Mouse (Mus musculus): ENCODE data around the gene Ap3b1. TPM values are rescaled to one million over a fixed set of nuclear protein-coding genes. Genes with fewer than 3 reads are reported as not detected.

Ap3b1 gene
- polyA plus RNA-seq, 1 experiment from 2014 or later: 39.4 TPM

DNA sequence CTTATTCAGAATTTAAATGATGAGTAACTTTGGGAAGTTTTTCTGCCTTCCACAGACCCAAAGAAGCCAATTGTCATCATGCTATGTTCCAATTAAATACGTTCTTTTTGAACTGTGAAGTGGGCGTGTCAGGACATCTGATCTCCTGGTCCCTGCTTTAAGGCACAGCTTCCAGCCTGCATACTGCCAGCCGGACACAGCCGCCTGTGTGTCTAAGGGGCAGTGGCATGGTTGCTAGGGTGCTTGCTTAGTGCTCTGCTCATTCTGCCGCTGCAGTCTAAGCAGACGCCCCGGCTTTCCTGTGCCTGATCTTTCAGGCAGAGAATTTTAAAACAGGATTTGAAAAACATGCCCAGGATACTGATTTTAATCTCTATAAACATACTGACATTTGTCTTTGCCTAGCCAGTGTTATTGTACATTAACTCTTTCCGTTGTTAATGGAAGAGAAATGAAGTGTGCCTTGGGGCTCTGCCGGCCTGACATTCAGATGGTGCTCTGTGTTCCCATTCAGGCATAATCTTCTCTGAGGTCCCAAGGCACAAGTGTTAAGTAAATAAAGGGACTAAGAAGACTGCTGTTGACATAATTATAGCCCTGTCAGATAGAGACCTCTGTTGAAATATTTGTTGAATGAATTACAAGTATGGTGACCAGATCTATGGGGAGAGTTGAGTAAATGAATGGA, 204.0 kb downstream of the Ap3b1 start:
- Histone ChIP-seq H3K36me3 (ENCODE audit: control insufficient read depth, insufficient read depth, low read length) (no peaks in the 10 kb centered on the region), H3K4me2 (ENCODE audit: low read depth, severe bottlenecking) (no peak overlapping the region), H3K4me1 (ENCODE audit: control insufficient read depth, insufficient read depth, low read length) (0 out of 2 replicates have a peak, but pooled peaks cover 9% of the 10 kb centered on the region), H3K27me3 (ENCODE audit: control insufficient read depth, insufficient read depth, low read length) (no peaks in the 10 kb centered on the region), H3K27ac (replicated peaks; ENCODE audit: low read depth, low read length) (no peak overlapping the region), H3K4me3 (ENCODE audit: low read depth, low read length) (no peak overlapping the region), H3K9me3 (ENCODE audit: control insufficient read depth, low read length) (no peaks in the 10 kb centered on the region), H3K9ac (ENCODE audit: low read length) (no peak overlapping the region)
- ATAC-seq (ENCODE audit: insufficient number of reproducible peaks, low FRiP score, low TSS enrichment, low read depth): no peak
- no peak for DNase-seq (ENCODE audit: low spot score)
- 42% methylated on average over 9 of the region's 9 CpGs for WGBS

DNA sequence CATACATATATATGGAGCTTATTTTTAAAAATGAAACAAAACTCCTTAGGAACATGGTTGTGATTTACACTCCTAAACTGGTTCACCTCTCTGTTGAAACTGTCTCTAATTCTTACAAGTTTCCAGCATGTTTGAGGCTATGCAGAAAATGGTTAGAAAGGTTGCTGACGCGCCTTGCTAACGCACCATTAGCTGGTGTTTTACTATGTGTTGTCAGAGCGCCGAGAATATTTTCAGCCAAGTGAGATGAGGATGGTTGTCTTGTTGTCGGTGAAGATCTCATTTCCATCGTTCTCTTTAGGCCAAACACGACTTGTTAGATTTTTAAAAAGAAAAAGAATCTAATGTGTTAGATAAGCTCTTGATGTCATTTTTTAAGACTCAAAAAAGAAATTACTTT, 205.1 kb downstream of the Ap3b1 start:
- WGBS: 73% methylated on average over 8 of the region's 8 CpGs

DNA sequence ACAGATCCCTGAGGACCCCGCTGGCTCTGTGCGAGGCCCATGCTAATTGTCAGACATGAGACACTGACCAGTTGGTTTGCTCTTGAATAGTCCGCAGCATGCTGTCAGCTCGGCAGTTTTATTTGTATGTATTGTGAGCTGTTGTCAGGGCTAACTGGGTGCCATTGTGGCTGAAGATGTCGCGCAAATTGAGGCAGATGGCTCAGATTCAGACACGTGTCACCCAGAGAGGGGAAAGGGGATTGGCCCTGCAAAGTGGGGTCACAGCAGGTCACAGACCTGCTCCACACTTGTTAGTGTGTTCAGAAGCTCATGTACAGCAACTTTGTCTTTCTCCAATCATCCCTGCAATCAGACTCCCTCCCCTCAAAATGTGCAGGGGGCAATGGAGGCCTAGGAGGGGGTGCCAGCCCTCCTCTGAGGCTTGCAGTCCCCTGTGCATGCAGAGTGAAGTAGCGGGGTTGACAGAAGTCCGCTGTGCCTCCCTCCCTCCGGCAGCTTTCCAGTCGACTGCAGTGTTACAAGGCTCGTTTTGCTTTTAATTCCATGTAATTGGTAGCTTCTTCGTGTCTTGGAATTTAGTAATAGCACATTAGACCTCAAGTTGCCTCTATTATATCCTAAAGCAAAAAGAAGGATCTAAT, 205.7 kb downstream of the Ap3b1 start:
- DNase-seq (ENCODE audit: low spot score): no peak
- Histone ChIP-seq H3K27me3 (ENCODE audit: control insufficient read depth, insufficient read depth, low read length) (no peaks in the 10 kb centered on the region), H3K4me2 (ENCODE audit: low read depth, severe bottlenecking) (no peak overlapping the region), H3K4me3 (ENCODE audit: low read depth, low read length) (no peak overlapping the region), H3K9me3 (ENCODE audit: control insufficient read depth, low read length) (no peaks in the 10 kb centered on the region), H3K36me3 (ENCODE audit: control insufficient read depth, insufficient read depth, low read length) (no peaks in the 10 kb centered on the region), H3K4me1 (ENCODE audit: control insufficient read depth, insufficient read depth, low read length) (0 out of 2 replicates have a peak, but pooled peaks cover 9% of the 10 kb centered on the region), H3K27ac (replicated peaks; ENCODE audit: low read depth, low read length) (no peak overlapping the region), H3K9ac (ENCODE audit: low read length) (no peak overlapping the region)
- WGBS: 50% methylated on average over 13 of the region's 13 CpGs
- no peak for ATAC-seq (ENCODE audit: insufficient number of reproducible peaks, low FRiP score, low TSS enrichment, low read depth)

More for the DNA sequence above, 205.1 kb downstream of the Ap3b1 start:
- DNase-seq (ENCODE audit: low spot score): no peak
- Histone ChIP-seq H3K27ac (replicated peaks; ENCODE audit: low read depth, low read length) (no peak overlapping the region), H3K9me3 (ENCODE audit: control insufficient read depth, low read length) (no peaks in the 10 kb centered on the region), H3K9ac (ENCODE audit: low read length) (no peak overlapping the region), H3K4me2 (ENCODE audit: low read depth, severe bottlenecking) (no peak overlapping the region), H3K36me3 (ENCODE audit: control insufficient read depth, insufficient read depth, low read length) (no peaks in the 10 kb centered on the region), H3K4me3 (ENCODE audit: low read depth, low read length) (no peak overlapping the region), H3K27me3 (ENCODE audit: control insufficient read depth, insufficient read depth, low read length) (no peaks in the 10 kb centered on the region), H3K4me1 (ENCODE audit: control insufficient read depth, insufficient read depth, low read length) (0 out of 2 replicates have a peak, but pooled peaks cover 9% of the 10 kb centered on the region)
- no peak for ATAC-seq (ENCODE audit: insufficient number of reproducible peaks, low FRiP score, low TSS enrichment, low read depth)

DNA sequence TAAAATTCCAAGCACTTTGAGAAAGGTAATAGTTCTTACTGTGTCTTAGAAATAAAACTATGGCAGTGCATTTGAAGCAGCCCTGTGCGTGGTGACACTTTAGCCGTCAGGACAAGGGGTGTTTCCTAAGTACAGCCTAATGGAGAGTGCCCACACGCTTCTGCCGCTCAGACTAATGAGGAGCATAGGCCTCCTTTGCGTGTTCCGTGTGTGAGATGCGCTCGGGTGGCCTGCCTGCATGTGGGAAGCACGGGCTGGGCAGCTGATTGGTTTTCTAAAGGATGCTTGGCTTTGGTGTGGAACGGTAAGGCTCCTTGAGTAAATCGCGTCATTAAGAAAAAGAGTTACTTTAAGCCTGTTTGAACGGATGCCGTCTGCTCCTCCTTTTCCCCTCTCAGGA, 206.4 kb downstream of the Ap3b1 start:
- Histone ChIP-seq H3K27me3 (ENCODE audit: control insufficient read depth, insufficient read depth, low read length) (no peaks in the 10 kb centered on the region), H3K36me3 (ENCODE audit: control insufficient read depth, insufficient read depth, low read length) (no peaks in the 10 kb centered on the region), H3K4me2 (ENCODE audit: low read depth, severe bottlenecking) (no peak overlapping the region), H3K9me3 (ENCODE audit: control insufficient read depth, low read length) (no peaks in the 10 kb centered on the region), H3K4me3 (ENCODE audit: low read depth, low read length) (no peak overlapping the region), H3K4me1 (ENCODE audit: control insufficient read depth, insufficient read depth, low read length) (0 out of 2 replicates have a peak, but pooled peaks cover 9% of the 10 kb centered on the region), H3K27ac (replicated peaks; ENCODE audit: low read depth, low read length) (no peak overlapping the region), H3K9ac (ENCODE audit: low read length) (no peak overlapping the region)
- 88% methylated on average over 14 of the region's 14 CpGs for WGBS
- ATAC-seq (ENCODE audit: insufficient number of reproducible peaks, low FRiP score, low TSS enrichment, low read depth) (no peak), DNase-seq (ENCODE audit: low spot score) (no peak)

DNA sequence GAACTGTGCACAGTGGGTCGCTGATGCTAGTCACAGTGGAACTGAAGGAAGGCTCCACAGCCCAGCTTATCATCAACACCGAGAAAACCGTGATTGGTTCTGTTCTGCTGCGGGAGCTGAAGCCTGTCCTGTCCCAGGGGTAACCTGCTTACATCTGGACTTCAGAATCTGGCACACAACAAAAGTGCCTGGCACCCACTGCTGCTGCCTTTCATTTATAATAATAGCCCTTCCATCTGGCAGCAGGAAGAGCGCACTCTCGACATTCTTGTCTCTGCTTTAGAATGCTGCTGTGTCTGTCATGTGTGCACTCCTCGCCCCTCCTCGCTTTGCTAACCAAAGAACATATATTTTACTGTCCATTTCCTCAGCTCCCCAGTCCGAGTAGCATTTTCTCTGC, 206.9 kb downstream of the Ap3b1 start:
- Histone ChIP-seq H3K4me1 (ENCODE audit: control insufficient read depth, insufficient read depth, low read length) (0 out of 2 replicates have a peak, but pooled peaks cover 9% of the 10 kb centered on the region), H3K36me3 (ENCODE audit: control insufficient read depth, insufficient read depth, low read length) (no peaks in the 10 kb centered on the region), H3K27ac (replicated peaks; ENCODE audit: low read depth, low read length) (no peak overlapping the region), H3K27me3 (ENCODE audit: control insufficient read depth, insufficient read depth, low read length) (no peaks in the 10 kb centered on the region), H3K4me2 (ENCODE audit: low read depth, severe bottlenecking) (no peak overlapping the region), H3K4me3 (ENCODE audit: low read depth, low read length) (no peak overlapping the region), H3K9me3 (ENCODE audit: control insufficient read depth, low read length) (no peaks in the 10 kb centered on the region), H3K9ac (ENCODE audit: low read length) (no peak overlapping the region)
- DNase-seq (ENCODE audit: low spot score) (no peak), ATAC-seq (ENCODE audit: insufficient number of reproducible peaks, low FRiP score, low TSS enrichment, low read depth) (no peak)
- WGBS: 81% methylated on average over 9 of the region's 9 CpGs

DNA sequence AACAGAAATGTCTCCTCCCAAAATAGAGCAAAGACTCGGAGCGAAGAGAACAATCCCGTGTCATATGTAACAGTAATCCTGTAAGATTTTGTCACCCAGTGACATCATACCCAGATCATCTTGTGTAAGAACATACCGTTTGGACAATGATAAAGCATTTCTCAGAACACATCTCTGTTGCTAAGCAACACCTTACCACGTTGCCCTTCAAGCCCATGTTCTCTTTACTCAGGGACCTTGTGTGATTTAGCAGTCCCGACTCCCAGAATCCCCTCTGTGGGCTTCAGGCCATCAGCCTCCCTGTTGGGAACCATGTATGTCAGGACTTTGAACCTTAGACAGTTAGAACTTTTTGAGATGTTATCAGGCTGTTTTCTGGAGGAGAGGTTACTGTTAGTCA, 209.0 kb downstream of the Ap3b1 start:
- 0 out of 2 replicates have a peak, but pooled peaks cover 8% of the 10 kb centered on the region for H3K4me1 ChIP-seq (ENCODE audit: control insufficient read depth, insufficient read depth, low read length)
- no peak for DNase-seq (ENCODE audit: low spot score)
- no peak overlapping the region for H3K4me3 ChIP-seq (ENCODE audit: low read depth, low read length)
- WGBS: 90% methylated on average over 6 of the region's 6 CpGs
- no peak overlapping the region for H3K9ac ChIP-seq (ENCODE audit: low read length)
- H3K4me2 ChIP-seq (ENCODE audit: low read depth, severe bottlenecking): no peak overlapping the region
- H3K9me3 ChIP-seq (ENCODE audit: control insufficient read depth, low read length): no peaks in the 10 kb centered on the region
- no peak overlapping the region for H3K27ac ChIP-seq (replicated peaks; ENCODE audit: low read depth, low read length)
- ATAC-seq (ENCODE audit: insufficient number of reproducible peaks, low FRiP score, low TSS enrichment, low read depth): no peak
- H3K36me3 ChIP-seq (ENCODE audit: control insufficient read depth, insufficient read depth, low read length): no peaks in the 10 kb centered on the region
- no peaks in the 10 kb centered on the region for H3K27me3 ChIP-seq (ENCODE audit: control insufficient read depth, insufficient read depth, low read length)

DNA sequence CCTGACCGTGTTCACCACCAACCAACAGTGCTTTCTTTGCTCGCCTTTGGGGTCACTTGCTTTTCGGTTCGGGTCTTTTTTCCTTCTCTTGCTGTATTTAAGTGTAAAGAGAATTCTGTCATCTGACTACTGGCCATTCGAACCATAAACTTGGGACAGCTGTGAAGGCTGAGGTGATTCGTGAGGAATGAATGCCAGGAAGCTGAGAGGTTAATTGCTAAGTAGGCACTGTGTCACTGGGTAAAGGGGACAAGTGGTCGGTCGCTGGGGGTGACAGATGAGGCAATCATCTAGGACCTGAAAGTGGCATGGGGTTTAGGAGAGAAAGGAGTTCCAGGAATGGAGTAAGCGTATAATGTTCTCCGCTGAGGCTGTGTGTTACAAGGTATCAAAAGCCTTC, 212.2 kb downstream of the Ap3b1 start:
- 76% methylated on average over 10 of the region's 10 CpGs for WGBS

DNA sequence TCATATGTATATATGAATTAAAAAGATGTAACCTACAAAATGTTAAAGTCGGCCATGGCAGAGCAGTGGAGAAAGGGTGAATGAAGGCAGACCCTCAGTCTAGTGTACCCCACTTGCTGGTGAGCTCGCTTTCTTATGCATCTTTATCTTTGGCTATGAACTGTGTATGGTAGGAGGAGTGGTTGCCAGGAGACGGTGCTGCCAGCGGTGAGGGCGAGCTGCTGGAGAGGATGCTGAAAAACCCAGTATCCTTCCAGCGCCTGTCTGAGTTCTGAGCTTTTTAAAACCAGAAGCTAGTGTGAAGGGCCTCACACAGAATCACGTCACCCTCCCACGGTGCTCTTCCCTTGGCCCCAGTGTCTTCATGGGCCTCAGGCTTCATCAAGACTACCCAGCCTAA, 214.6 kb downstream of the Ap3b1 start:
- no peaks in the 10 kb centered on the region for H3K36me3 ChIP-seq (ENCODE audit: control insufficient read depth, insufficient read depth, low read length)
- H3K9ac ChIP-seq (ENCODE audit: low read length): no peak overlapping the region
- no peak for DNase-seq (ENCODE audit: low spot score)
- H3K4me1 ChIP-seq (ENCODE audit: control insufficient read depth, insufficient read depth, low read length): peaks cover 29% of the 10 kb centered on the region
- peaks cover 21% of the 10 kb centered on the region; the same call in 1 of the 2 replicates for H3K27me3 ChIP-seq (ENCODE audit: control insufficient read depth, insufficient read depth, low read length)
- no peak overlapping the region for H3K4me2 ChIP-seq (ENCODE audit: low read depth, severe bottlenecking)
- H3K9me3 ChIP-seq (ENCODE audit: control insufficient read depth, low read length): no peaks in the 10 kb centered on the region
- ATAC-seq (ENCODE audit: insufficient number of reproducible peaks, low FRiP score, low TSS enrichment, low read depth): no peak
- WGBS: 83% methylated on average over 8 of the region's 8 CpGs
- H3K4me3 ChIP-seq (ENCODE audit: low read depth, low read length): no peak overlapping the region
- no peak overlapping the region for H3K27ac ChIP-seq (replicated peaks; ENCODE audit: low read depth, low read length)

More for the DNA sequence above, 212.2 kb downstream of the Ap3b1 start:
- Histone ChIP-seq H3K4me2 (ENCODE audit: low read depth, severe bottlenecking) (no peak overlapping the region), H3K4me3 (ENCODE audit: low read depth, low read length) (no peak overlapping the region), H3K9ac (ENCODE audit: low read length) (no peak overlapping the region), H3K4me1 (ENCODE audit: control insufficient read depth, insufficient read depth, low read length) (peaks cover 16% of the 10 kb centered on the region), H3K36me3 (ENCODE audit: control insufficient read depth, insufficient read depth, low read length) (no peaks in the 10 kb centered on the region), H3K27me3 (ENCODE audit: control insufficient read depth, insufficient read depth, low read length) (peaks cover 9% of the 10 kb centered on the region; the same call in 1 of the 2 replicates), H3K27ac (replicated peaks; ENCODE audit: low read depth, low read length) (no peak overlapping the region), H3K9me3 (ENCODE audit: control insufficient read depth, low read length) (no peaks in the 10 kb centered on the region)
- ATAC-seq (ENCODE audit: insufficient number of reproducible peaks, low FRiP score, low TSS enrichment, low read depth) (no peak), DNase-seq (ENCODE audit: low spot score) (no peak)
